Mouse (Mus musculus): Measurements from ENCODE around the gene Gas6.

DNA sequence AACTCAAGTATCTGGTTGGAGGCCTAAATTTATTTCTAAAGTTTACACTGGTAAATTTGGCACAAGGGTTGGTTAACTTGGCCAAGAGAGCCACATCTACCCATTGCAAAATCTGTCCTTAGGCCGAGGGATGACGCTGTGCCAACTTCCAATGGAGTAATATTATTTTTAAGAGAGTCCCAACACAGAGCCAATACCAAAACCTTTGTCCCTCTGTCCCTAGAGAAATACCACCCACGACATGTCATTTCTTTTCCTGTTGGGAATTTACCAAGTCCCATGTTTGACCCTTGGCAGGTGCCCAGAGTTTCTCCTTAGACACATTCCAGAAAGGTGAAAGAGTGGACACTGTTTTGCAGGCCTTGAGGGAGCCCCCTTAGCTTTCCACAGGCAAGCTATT is 12.7 kb downstream of the Gas6 start:
- TF ChIP-seq HCFC1 (IDR thresholded peaks at IDR 0.05; ENCODE audit: borderline replicate concordance, insufficient read depth, low read length) (no peak), CHD2 (IDR thresholded peaks at IDR 0.05; ENCODE audit: low read depth, low read length) (no peak), ZC3H11A (IDR thresholded peaks at IDR 0.05; ENCODE audit: borderline replicate concordance, low read depth, low read length) (no peak), MAFK (IDR thresholded peaks at IDR 0.05; ENCODE audit: insufficient read depth, low read depth, low read length) (no peak)

All from ES-E14 (cell line).